Mouse (Mus musculus) brain, embryonic 14.5 days (tissue): ENCODE data around the gene AI467606. TPM values are rescaled to one million over a fixed set of nuclear protein-coding genes. Genes with fewer than 3 reads are reported as not detected.
"Not testable (repeated sequence)": the region's sequence is repeated elsewhere in the genome, so short reads cannot be mapped to it uniquely, and the experiment has no call there.

Experiments
- DNase-seq: peaks from one replicate; pipeline ENCODE4 v3.0.0-alpha.2; 2011; ENCODE audit warnings: low read depth
- CTCF ChIP-seq: fragments of 200-500 bp; IDR thresholded peaks from 2 replicates; pipeline ENCODE4 v1.5.1; 2012; ENCODE audit warnings: inconsistent platforms, mild to moderate bottlenecking, moderate library complexity, borderline replicate concordance; ENCODE audit not compliant: insufficient read depth, insufficient read length; ENCODE audit errors: extremely low read depth
- POLR2A ChIP-seq: fragments of 200-500 bp; IDR thresholded peaks from 2 replicates; pipeline ENCODE4 v1.6.1; 2012; ENCODE audit warnings: mild to moderate bottlenecking, inconsistent platforms, borderline replicate concordance; ENCODE audit not compliant: poor library complexity, insufficient read depth, insufficient read length, severe bottlenecking; ENCODE audit errors: extremely low read depth
- polyA plus RNA-seq: library from polyadenylated mRNA; depleted of rRNA; stranded (reverse); fragments of >200 nt; gene quantifications from 2 replicates; pipeline ENCODE4 v1.2.3, GENCODE M21; 2012

The AI467606 gene
- polyA plus RNA-seq, 1 experiment = 1.5 TPM

DNA sequence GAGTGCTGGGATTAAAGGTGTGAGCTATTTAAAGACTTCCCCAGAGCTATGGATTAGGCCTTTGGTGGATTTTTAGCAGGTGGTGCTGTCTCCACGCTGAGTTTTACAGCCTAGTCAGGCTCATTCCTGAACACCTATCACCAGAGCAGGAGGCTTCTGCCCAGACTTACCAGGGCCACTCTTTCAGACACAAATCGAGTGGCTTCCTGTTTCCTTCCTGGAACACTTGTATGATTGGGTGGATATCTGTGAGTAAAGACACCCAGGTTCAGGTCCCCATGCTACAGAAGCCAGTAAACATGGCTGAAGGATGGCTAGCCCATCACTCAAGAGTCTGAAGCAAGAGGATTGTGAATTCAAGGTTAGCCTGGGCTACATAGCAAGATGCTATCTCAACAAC lies 8.2 kb upstream of the AI467606 start:
- no peak for DNase-seq
- TF ChIP-seq POLR2A = no peak
- no peak for TF ChIP-seq CTCF

DNA sequence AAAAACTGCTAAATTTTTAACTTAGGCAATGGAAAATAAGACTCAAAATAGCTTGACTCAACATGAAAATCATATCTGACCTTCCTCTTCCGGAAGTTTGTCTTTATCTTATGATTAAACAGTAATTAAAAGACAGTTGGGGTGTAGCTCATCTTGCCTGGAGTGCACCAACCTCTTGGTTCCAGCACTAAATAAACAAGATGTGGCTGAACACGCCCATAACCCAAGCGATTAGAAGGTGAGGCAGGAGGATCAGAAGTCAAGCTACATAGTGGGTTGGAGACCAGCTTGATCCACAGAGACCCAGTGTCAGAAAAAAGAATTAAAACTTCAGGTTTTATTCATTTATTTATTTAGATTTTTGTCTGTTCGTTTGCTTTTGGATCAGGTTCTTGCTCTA lies 7.5 kb upstream of the AI467606 start:
- TF ChIP-seq POLR2A (no peak), CTCF (no peak)
- DNase-seq = no peak

DNA sequence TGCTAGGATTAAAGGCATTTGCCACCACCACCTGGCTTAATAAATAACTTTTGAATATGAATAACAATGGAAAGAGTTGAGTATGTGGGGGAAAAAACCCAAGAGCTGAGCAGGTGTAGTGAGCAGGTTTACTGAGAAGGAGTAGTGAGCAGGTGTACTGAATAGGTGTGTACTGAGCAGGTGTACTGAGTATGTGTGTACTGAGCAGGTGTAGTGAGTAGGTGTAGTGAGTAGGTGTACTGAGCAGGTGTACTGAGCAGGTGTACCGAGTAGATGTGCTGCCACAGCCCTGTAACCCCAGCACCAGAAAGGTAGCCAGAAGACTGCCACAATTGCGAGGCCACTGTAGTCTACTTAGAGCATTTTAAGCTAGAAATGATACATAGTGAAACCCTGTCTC lies 6.4 kb upstream of the AI467606 start:
- no peak for DNase-seq
- TF ChIP-seq CTCF = no peak
- no peak for TF ChIP-seq POLR2A

DNA sequence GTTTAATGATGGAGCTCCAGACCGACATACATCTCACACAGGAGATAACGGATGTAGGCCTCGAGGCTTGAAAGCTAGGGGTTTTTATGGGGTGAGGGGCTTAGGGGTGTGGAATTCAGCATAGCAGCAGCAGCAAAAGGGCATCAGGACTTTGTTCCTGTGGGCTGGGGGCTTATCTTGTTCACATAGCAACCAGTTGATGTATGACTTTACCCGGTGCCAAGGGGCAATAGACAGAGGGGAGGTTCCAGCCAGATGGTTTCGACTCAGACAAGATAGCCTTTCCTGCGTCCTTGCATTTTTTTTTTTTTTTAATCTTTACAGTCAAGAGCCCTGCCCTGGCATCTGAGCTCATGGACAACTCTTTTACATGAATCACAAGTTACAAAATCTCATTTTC lies 5.4 kb upstream of the AI467606 start:
- not testable (repeated sequence) for DNase-seq

DNA sequence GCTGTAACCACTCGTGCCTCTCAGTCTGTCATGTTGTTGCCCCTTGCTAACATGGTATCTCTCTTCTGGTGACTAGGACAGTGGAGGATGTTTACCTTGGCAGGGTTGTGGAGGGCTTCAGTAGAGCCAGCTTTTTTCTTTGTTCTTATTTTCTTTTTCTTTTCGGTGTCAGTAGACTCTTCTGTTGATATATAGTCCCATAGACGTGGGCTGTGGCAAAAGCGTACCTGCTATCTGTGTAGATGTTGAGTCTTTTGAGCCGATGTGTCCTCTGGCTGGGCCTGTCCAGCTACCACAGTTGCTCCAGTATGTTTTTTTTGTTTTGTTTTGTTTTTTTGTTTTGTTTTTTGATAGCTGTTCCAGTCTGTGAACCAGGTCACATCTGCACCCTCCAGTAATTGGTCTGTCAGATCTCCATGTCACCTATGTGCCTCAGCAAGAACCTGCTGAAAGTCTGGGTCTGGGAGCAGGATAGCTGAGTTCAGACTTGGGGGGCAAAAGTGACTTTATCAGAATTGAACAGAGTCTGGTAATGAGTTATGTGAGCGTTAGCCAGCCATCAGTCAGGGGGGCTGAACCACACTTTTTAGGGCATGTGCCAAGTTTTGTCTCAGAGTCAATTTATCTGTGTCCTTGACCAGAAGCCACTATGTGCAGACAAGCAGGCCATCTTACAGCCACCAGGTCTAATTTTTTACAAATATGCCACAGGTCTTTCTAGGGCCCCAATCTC lies 3.7 kb upstream of the AI467606 start, which contains the start of gene Zg16:
TSS of gene Zg16 (minus strand) at position 51 of the 733 bp plus-strand sequence.
- not testable (repeated sequence) for DNase-seq

DNA sequence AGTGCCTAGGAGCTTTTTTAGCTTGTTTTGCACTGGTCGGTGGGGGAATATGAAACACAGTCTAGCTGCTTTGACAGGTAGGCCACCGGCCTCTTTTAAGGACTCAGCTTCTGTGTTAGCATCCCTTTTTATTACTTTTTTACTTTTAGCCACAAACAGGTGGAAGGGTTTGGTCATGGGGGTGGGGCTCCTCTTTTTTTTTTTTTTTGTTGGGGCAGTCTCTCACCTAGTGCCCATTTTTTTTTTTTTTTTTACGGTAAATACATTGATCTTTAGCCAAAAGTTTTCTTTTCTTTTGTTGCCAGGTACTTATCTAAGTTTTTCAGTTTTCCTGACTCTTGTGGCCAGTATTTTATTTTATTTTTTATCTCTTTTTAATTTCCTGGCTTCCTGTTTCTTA lies 3.1 kb upstream of the AI467606 start:
- DNase-seq = no peak
- TF ChIP-seq CTCF = no peak
- TF ChIP-seq POLR2A = no peak

DNA sequence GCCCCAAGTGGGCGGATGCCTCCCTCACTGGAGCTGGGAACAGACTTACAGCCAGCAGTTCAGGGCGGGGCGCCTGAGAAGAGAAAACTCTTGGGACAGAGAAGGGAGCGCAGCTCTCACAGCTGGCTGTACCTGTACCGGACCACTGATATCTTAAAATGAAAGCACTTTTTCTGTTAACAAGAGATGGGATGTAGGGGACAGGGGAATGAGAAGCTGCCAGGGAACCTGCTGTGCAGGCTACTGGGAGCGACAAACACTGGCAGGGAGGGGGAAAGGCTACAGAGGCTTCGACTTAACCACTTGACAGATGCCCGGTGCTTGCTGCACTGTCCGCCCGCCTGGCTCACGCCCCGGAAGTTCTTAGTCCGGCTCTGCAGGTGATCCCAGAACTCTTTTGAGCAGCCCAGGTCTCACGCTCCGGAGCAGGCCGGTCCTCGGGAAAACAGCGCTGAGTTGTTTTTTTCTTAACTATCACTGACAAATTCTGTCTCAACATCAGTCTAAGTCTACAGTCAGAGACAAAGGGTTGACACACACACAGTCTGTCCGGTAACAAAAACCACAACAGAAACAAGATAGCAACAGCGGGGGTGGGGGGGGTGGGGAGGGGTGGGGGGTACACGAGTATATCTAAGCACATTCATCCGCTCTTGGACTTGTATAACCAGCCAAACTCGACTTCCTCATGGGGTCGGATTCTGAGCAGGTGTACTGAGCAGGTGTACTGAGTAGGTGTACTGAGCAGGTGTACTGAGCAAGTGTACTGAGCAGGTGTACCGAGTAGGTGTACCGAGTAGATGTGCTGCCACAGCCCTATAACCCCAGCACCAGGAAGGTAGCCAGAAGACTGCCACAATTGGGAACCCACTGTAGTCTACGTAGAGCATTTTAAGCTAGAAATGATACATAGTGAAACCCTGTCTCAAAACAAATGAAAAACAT lies 2.0 kb upstream of the AI467606 start:
- TF ChIP-seq CTCF = no peak
- no peak for TF ChIP-seq POLR2A
- DNase-seq = peak; percentile 19

DNA sequence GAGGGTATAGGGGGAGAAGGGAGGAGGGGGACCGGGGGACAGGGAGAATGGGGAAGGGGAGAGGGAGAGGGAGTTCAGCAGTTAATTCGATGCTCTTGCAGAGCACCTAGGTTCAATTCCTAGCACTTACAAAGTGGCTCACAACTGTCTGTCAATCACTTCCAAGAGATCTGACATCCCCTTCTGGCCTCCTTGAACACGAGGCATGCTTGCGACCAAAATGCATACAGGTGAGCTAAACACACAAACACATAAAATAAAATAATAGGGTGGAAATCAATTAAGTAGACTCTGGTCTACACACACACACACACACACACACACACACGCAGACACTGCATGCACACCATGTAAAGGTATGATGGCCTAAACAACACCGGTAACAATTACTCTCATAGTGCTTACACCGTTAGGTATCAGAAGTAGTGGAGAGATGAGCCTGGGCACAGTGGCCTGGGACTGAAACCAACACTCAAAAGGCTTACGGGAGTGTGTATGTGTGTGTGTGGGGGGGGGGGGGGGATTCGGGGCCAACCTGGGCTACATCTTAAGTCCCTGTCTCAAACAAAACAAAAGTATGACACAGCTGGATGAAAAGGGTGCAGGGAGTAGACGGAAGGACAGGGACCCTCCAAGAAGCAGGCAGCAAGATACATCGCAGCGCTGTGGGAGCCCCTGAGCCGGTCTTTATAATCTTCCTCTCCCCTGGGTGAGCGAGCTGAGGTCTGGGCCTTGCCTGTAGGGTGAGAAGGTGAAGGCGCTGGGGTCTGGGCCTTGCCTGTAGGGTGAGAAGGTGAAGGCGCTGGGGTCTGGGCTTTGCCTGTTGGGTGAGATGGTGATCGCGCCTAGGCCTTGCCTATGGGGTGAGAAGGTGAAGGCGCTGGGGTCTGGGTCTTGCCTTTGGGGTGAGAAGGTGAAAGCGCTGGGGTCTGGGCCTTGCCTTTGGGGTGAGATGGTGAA lies 725 bp upstream of the AI467606 start:
- TF ChIP-seq CTCF (no peak), POLR2A (no peak)
- no peak for DNase-seq

DNA sequence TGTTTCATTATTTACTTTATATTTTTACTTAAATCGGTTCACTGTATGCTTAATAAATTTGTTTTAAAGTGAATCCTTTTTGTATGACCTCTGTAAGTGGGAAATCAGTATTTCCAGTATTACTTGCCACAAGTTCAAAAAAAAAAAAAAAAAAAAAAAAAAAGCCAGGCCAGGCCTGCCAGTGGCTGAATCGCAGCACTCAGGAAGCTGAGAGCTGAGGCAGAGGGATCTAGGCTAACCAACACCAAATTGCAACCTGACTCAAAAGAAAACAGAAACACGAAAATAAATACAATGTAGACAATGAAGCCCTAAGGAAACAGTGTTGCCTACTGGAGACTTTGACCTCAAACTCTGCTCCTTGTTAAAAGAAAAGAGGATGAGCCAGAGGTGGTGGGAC lies 2.8 kb downstream of the AI467606 start:
- DNase-seq = no peak
- TF ChIP-seq CTCF (no peak), POLR2A (no peak)

DNA sequence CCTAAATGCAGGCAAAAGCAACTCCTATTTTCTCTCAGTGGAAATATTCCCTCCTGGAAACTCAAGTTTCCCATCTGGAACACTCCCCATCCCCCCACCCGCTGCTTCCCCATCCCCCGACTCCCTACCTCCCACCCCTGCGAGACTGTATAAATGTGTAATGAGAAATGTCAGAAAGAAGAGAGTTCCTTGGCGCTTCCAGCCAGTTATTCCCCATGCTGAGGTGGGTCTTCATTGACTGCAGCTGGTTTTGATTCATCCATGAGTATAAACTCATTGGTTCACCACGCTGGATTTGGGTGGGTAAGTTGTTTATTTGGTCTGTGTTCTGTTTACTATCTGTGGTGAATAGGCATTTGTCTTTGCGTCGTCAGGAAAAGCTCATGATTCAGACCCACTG lies 5.3 kb downstream of the AI467606 start:
- DNase-seq = no peak
- no peak for TF ChIP-seq POLR2A
- no peak for TF ChIP-seq CTCF

DNA sequence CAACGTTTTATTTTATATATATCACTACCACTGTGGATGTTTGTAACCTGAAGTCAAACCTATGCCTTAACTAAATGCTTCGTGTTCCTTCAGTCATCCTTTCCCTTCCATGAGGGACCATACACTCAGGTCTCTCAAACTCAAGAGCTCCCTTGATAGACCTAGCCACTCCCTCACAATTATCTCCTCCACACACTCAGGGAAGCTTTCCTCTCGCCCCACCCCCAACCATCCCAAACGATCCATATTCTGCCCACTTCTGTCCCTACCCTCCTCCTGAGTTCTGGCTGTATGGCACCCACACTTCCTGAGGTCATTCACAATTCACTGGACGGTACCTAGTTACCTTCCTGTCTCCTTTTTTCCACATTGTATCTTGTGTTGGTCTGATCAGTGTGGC lies 7.4 kb downstream of the AI467606 start:
- TF ChIP-seq CTCF (no peak), POLR2A (no peak)
- no peak for DNase-seq

DNA sequence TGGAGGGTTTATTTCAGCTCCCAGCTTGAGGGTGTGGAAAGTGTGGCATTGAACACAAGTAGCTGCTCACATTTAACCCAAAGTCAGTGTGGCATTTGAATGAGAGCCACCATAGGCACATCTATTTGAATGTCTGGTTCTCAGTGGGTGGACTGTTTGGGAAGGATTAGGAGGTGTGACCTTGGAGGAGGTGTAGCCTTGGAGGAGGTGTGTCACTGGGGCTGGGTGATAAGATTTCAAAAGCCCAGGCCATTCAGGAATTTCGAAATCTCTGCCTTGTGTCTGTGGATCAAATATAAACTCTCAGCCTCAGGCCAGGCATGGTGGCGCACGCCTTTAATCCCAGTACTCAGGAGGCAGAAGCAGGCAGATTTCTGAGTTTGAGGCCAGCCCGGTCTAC lies 7.8 kb downstream of the AI467606 start:
- no peak for DNase-seq
- TF ChIP-seq POLR2A (no peak), CTCF (no peak)

DNA sequence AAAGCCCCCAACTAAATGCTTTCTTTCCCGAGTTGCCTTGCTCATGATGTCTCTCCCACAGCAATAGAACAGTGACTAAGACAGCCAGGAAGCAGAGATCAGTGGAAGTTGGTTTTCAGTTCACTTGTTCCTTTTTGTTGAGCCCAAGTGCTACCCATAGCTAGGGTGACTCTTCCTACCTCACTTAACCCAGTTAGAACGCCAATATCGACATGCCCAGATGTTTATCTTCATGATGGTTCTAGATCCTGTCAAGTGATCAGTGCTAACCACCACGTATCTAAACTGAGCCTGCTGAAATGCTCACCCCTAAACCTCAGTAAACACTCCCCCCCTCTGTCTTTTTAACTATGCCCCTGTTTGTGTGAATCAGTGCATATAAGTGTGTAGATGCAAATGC lies 8.4 kb downstream of the AI467606 start:
- TF ChIP-seq POLR2A (no peak), CTCF (no peak)
- DNase-seq = no peak
